In genomic region chr11:120720450-120720849, GRCm38 (mm10) we compare ENCODE assay signal across 8 mouse cellular contexts. TPM values are rescaled to one million over a fixed set of nuclear protein-coding genes. Genes with fewer than 3 reads are reported as not detected.
DNase-seq lines count a peak whose midpoint lies in the region; ATAC-seq and TF ChIP-seq lines count a peak whose summit lies in the region.

No protein-coding gene starts in this region.

- peak overlapping the region; percentile 38 for H3K9ac ChIP-seq in ES-E14 (ENCODE audit: insufficient read depth, low read depth, low read length, poor library complexity, severe bottlenecking)
- H3K9ac ChIP-seq in lung, postnatal 0 days (replicated peaks; ENCODE audit: low read depth) = peak overlapping the region; percentile 32; the same call in 1 of the 2 replicates

- TF ChIP-seq CTCF in cerebellum, adult 2 months (IDR thresholded peaks at IDR 0.05; ENCODE audit: borderline replicate concordance, insufficient read depth, low read depth, low read length) = peak; percentile 99
- peak; percentile 99 for TF ChIP-seq CTCF in lung, postnatal 0 days (IDR thresholded peaks at IDR 0.05)

- DNase-seq in ES-E14 (ENCODE audit: low read depth, low spot score) = peak; percentile 98
- DNase-seq in cerebellum, adult 2 months = peak; percentile 87 to 94
- peak; percentile 92 for DNase-seq in hindbrain, embryonic 10.5 days (ENCODE audit: low spot score)
- DNase-seq in layer of hippocampus, adult 9-10 months (ENCODE audit: low spot score) = peak; percentile 65
- peak; percentile 94 for DNase-seq in lung, postnatal 0 days (ENCODE audit: low spot score)
- peak; percentile 90 for DNase-seq in ovary, postnatal 14 days (ENCODE audit: low spot score)
- peak; percentile 87 to 96 for DNase-seq in thymus, postnatal 10 days (ENCODE audit: low spot score in 2 of 2)

- no peak for TF ChIP-seq POLR2A in cerebellum, adult 2 months (IDR thresholded peaks at IDR 0.05; ENCODE audit: borderline replicate concordance, insufficient read depth, low read length)

- no peaks in the 10 kb centered on the region for H3K27me3 ChIP-seq in cerebellum, adult 2 months (ENCODE audit: control insufficient read depth, insufficient read depth, low read length)
- H3K27me3 ChIP-seq in hindbrain, embryonic 10.5 days (ENCODE audit: insufficient read depth, poor library complexity, severe bottlenecking) = peaks cover 39% of the 10 kb centered on the region
- H3K27me3 ChIP-seq in lung, postnatal 0 days (replicated peaks; ENCODE audit: insufficient read depth, low read length) = no peaks in the 10 kb centered on the region

- peak; percentile 7; the same call in 1 of the 2 replicates for TF ChIP-seq EP300 in lung, postnatal 0 days (IDR thresholded peaks at IDR 0.05)

- H3K4me3 ChIP-seq in ES-E14 (ENCODE audit: insufficient read depth in 1 of 2, low read depth in 1 of 2, low read length in 2 of 2, poor library complexity in 1 of 2, severe bottlenecking in 1 of 2) = peak overlapping the region; percentile 59 to 68
- peak overlapping the region; percentile 52 for H3K4me3 ChIP-seq in cerebellum, adult 2 months (replicated peaks; ENCODE audit: insufficient read depth, low read depth, low read length)
- H3K4me3 ChIP-seq in hindbrain, embryonic 10.5 days = peak overlapping the region; percentile 73
- peak overlapping the region; percentile 40; the same call in 1 of the 2 replicates for H3K4me3 ChIP-seq in lung, postnatal 0 days (ENCODE audit: low read depth, low read length)

- peaks cover 20% of the 10 kb centered on the region for H3K36me3 ChIP-seq in ES-E14 (ENCODE audit: control insufficient read depth, insufficient read depth, low read length, poor library complexity, severe bottlenecking)
- H3K36me3 ChIP-seq in hindbrain, embryonic 10.5 days = peaks cover 56% of the 10 kb centered on the region
- no peaks in the 10 kb centered on the region for H3K36me3 ChIP-seq in lung, postnatal 0 days (ENCODE audit: insufficient read depth, low read length)

- H3K9me3 ChIP-seq in ES-E14 (ENCODE audit: control insufficient read depth, insufficient read depth, low read depth, low read length) = no peaks in the 10 kb centered on the region
- no peaks in the 10 kb centered on the region for H3K9me3 ChIP-seq in hindbrain, embryonic 10.5 days
- no peaks in the 10 kb centered on the region for H3K9me3 ChIP-seq in lung, postnatal 0 days (ENCODE audit: low read length)

- peak overlapping the region; percentile 77 for H3K4me2 ChIP-seq in lung, postnatal 0 days (replicated peaks; ENCODE audit: low read depth, low read length)

- no peak overlapping the region for H3K27ac ChIP-seq in ES-E14 (ENCODE audit: insufficient read depth, low read depth, low read length, poor library complexity, severe bottlenecking)
- no peak overlapping the region for H3K27ac ChIP-seq in cerebellum, adult 2 months (ENCODE audit: insufficient read depth, low read length)
- H3K27ac ChIP-seq in hindbrain, embryonic 10.5 days = peak overlapping the region; percentile 87
- H3K27ac ChIP-seq in lung, postnatal 0 days (ENCODE audit: low read length) = peak overlapping the region; percentile 39; the same call in 1 of the 2 replicates

- 4% methylated on average over 17 of the region's 17 CpGs for WGBS in cerebellum, adult 2 months
- 10% methylated on average over 17 of the region's 17 CpGs for WGBS in hindbrain, embryonic 10.5 days
- 12% methylated on average over 17 of the region's 17 CpGs for WGBS in lung, postnatal 0 days

- peak; percentile 67; the same call in 1 of the 2 replicates for ATAC-seq in frontal cortex, adult (ENCODE audit: low TSS enrichment)
- ATAC-seq in lung, postnatal 0 days = peak; percentile 25

- in situ Hi-C loops in ES-E14 (cut with MboI; ENCODE audit: low sequenced_read_pairs in 2 of 2, unreplicated experiment in 2 of 2) = no loop called here

- peaks cover 0 to 3% of the 10 kb centered on the region in 2 experiments; a peak in 2 of 4 replicates for H3K4me1 ChIP-seq in ES-E14 (ENCODE audit: control insufficient read depth in 2 of 2, insufficient read depth in 2 of 2, low read length in 2 of 2, poor library complexity in 1 of 2)
- peaks cover 5% of the 10 kb centered on the region; the same call in 1 of the 2 replicates for H3K4me1 ChIP-seq in cerebellum, adult 2 months (ENCODE audit: control insufficient read depth, insufficient read depth, low read length)
- peaks cover 29% of the 10 kb centered on the region for H3K4me1 ChIP-seq in hindbrain, embryonic 10.5 days (replicated peaks)
- H3K4me1 ChIP-seq in lung, postnatal 0 days (ENCODE audit: insufficient read depth, low read depth, low read length) = peaks cover 17% of the 10 kb centered on the region

TF ChIP-seq in ES-E14, 5 proteins besides CTCF, POLR2A, EP300 and RAD21:
- 0 out of 2 replicates have a peak, but pooled peaks have one; percentile 19 for TF ChIP-seq MAFK (IDR thresholded peaks at IDR 0.05; ENCODE audit: insufficient read depth, low read depth, low read length)
- TF ChIP-seq CHD2 (IDR thresholded peaks at IDR 0.05; ENCODE audit: low read depth, low read length) = no peak
- peak; percentile 97 for TF ChIP-seq ZC3H11A (IDR thresholded peaks at IDR 0.05; ENCODE audit: borderline replicate concordance, low read depth, low read length)
- TF ChIP-seq ZNF384 (IDR thresholded peaks at IDR 0.05; ENCODE audit: low read depth, low read length) = no peak
- peak; percentile 51; the same call in 1 of the 2 replicates for TF ChIP-seq HCFC1 (IDR thresholded peaks at IDR 0.05; ENCODE audit: borderline replicate concordance, insufficient read depth, low read length)
TF ChIP-seq in ES-E14: peak in this region for 3.

RNA-seq across cellular contexts. Expression of gene Rac3, which starts 0.8 kb away (rescaled TPM):
- total RNA-seq in ES-E14 (2012; rRNA removed) = 20.1 and 34.3 TPM in 2 replicates
- polyA plus RNA-seq in cerebellum, adult 2 months (2012; rRNA removed) = 66.1 and 67.0 TPM in 2 replicates
- 31.0 and 58.2 TPM in 2 replicates for polyA plus RNA-seq in hindbrain, embryonic 10.5 days (2016; fragmentation: Nextera tagmentation; extraction: Ambion mirVana)
- polyA plus RNA-seq in lung, postnatal 0 days (2015; fragmentation: Nextera tagmentation; extraction: Ambion mirVana) = 56.0 and 61.9 TPM in 2 replicates

RNA-seq across cellular contexts. Expression of gene Dcxr, which starts 6.6 kb away (rescaled TPM):
- total RNA-seq in ES-E14 (2012; rRNA removed) = 43.6 and 66.6 TPM in 2 replicates
- polyA plus RNA-seq in cerebellum, adult 2 months (2012; rRNA removed) = 36.4 and 36.5 TPM in 2 replicates
- polyA plus RNA-seq in hindbrain, embryonic 10.5 days (2016; fragmentation: Nextera tagmentation; extraction: Ambion mirVana) = 17.9 and 19.8 TPM in 2 replicates
- polyA plus RNA-seq in lung, postnatal 0 days (2015; fragmentation: Nextera tagmentation; extraction: Ambion mirVana) = 344 and 430 TPM in 2 replicates

RNA-seq across cellular contexts. Expression of gene Lrrc45, which starts 6.7 kb away (rescaled TPM):
- 30.3 and 65.0 TPM in 2 replicates for total RNA-seq in ES-E14 (2012; rRNA removed)
- polyA plus RNA-seq in cerebellum, adult 2 months (2012; rRNA removed) = 86.6 and 96.0 TPM in 2 replicates
- 55.8 and 57.7 TPM in 2 replicates for polyA plus RNA-seq in hindbrain, embryonic 10.5 days (2016; fragmentation: Nextera tagmentation; extraction: Ambion mirVana)
- polyA plus RNA-seq in lung, postnatal 0 days (2015; fragmentation: Nextera tagmentation; extraction: Ambion mirVana) = 37.3 and 41.4 TPM in 2 replicates

RNA-seq across cellular contexts. Expression of gene Cenpx, which starts 6.9 kb away (rescaled TPM):
- 53.9 TPM in 2 replicates for total RNA-seq in ES-E14 (2012; rRNA removed)
- polyA plus RNA-seq in cerebellum, adult 2 months (2012; rRNA removed) = 40.1 and 43.0 TPM in 2 replicates
- 129 and 137 TPM in 2 replicates for polyA plus RNA-seq in hindbrain, embryonic 10.5 days (2016; fragmentation: Nextera tagmentation; extraction: Ambion mirVana)
- 102 and 112 TPM in 2 replicates for polyA plus RNA-seq in lung, postnatal 0 days (2015; fragmentation: Nextera tagmentation; extraction: Ambion mirVana)

RNA-seq across cellular contexts. Expression of gene Cbr2, which starts 11.5 kb away (rescaled TPM):
- not detected in 2 replicates for total RNA-seq in ES-E14 (2012; rRNA removed)
- polyA plus RNA-seq in cerebellum, adult 2 months (2012; rRNA removed) = 1.9 and 3.1 TPM in 2 replicates
- polyA plus RNA-seq in hindbrain, embryonic 10.5 days (2016; fragmentation: Nextera tagmentation; extraction: Ambion mirVana) = 1.6 and 2.1 TPM in 2 replicates
- 4,475 and 4,528 TPM in 2 replicates for polyA plus RNA-seq in lung, postnatal 0 days (2015; fragmentation: Nextera tagmentation; extraction: Ambion mirVana)

Comparison
In these comparisons a context has a peak if more than half of its experiments do, and no peak if none do; other contexts are left out.
1. H3K27ac ChIP-seq: peak in hindbrain, embryonic 10.5 days (single experiment) and lung, postnatal 0 days (single experiment); none in ES-E14 (single experiment) and cerebellum, adult 2 months (single experiment).
2. Peak in every context shown above with its lines, with median percentiles within 50 percentile points of each other: DNase-seq and H3K4me3 ChIP-seq.